Mouse (Mus musculus) adrenal gland, postnatal 14 days (tissue): ENCODE data around the gene Ube2b. TPM values are rescaled to one million over a fixed set of nuclear protein-coding genes. Genes with fewer than 3 reads are reported as not detected.

Experiments used
- DNase-seq: peaks from one replicate; pipeline ENCODE4 v3.0.0; 2021; ENCODE audit warnings: mixed read lengths
- total RNA-seq: library from RNA; stranded (reverse); gene quantifications from 2 replicates; pipeline ENCODE4 v1.2.3, GENCODE M21; 2021

Ube2b gene
- total RNA-seq, 1 experiment from 2014 or later: 152 TPM

- DNase-seq: no peak
Observed at GRCm38 (mm10) chr11:51935636-51936434, 64.7 kb downstream of the Ube2b start.

Other genes starting within 250 kb of the Ube2b start
- 31.7 and 37.9 TPM in 2 replicates for gene Sec24a, start 237.1 kb downstream of the Ube2b start, total RNA-seq
- gene Sar1b, start 237.1 kb downstream of the Ube2b start, total RNA-seq: 95.1 and 99.2 TPM in 2 replicates
- gene Jade2, start 143.1 kb downstream of the Ube2b start, total RNA-seq: 11.9 and 15.1 TPM in 2 replicates
- gene Cdkn2aipnl, start 33.1 kb downstream of the Ube2b start, total RNA-seq: 20.1 and 24.9 TPM in 2 replicates
- 4.3 and 5.6 TPM in 2 replicates for gene Cdkl3, start 3.5 kb upstream of the Ube2b start, total RNA-seq
- gene Ppp2ca, start 97.9 kb upstream of the Ube2b start, total RNA-seq: 75.1 and 78.2 TPM in 2 replicates
- not detected in 2 replicates for gene Olfr1373, start 144.8 kb upstream of the Ube2b start, total RNA-seq
- gene Olfr1371, start 213.2 kb upstream of the Ube2b start, total RNA-seq: not detected in 2 replicates
- 321 and 322 TPM in 2 replicates for gene Skp1a, start 231.2 kb upstream of the Ube2b start, total RNA-seq